8 mouse cellular contexts compared by ENCODE assay signal in the genomic region with DNA sequence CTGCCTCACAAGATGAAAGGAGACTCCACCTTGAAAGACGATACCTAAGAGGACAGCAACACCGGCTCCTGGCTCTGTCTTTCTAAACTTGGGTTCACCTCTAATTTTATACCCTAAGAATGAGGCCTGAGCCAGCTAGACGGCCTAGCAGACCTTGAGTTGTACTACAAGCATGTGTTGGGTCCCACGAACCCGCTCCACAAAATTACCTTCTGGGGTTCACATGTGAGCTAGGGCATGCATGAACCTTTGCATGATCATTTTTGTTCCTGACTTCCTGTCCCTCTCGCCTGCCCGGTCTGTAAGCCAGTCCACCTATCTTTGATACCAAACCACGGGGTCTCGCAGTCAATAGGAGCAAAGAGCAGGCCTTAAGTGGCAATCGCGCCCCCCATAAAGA. TPM values are rescaled to one million over a fixed set of nuclear protein-coding genes. Genes with fewer than 3 reads are reported as not detected.
A peak's percentile ranks its signal among the peaks of the same experiment; 100 is the strongest.
DNase-seq lines count a peak whose midpoint lies in the region; ATAC-seq and TF ChIP-seq lines count a peak whose summit lies in the region.

No protein-coding gene starts in this region.

- WGBS in kidney, adult 2 months = 4% methylated on average over 11 of the region's 11 CpGs
- 3% methylated on average over 11 of the region's 11 CpGs for WGBS in forebrain, embryonic 14.5 days
- 5% methylated on average over 11 of the region's 11 CpGs for WGBS in macrophage (ENCODE audit: missing documents)

- no peaks in the 10 kb centered on the region for H3K27me3 ChIP-seq in kidney, adult 2 months (replicated peaks; ENCODE audit: control insufficient read depth, insufficient read depth, low read length)
- H3K27me3 ChIP-seq in forebrain, embryonic 14.5 days (replicated peaks; ENCODE audit: control insufficient read depth, insufficient read depth, low read length) = no peaks in the 10 kb centered on the region

- H3K27ac ChIP-seq in kidney, adult 2 months (ENCODE audit: insufficient read depth, low read depth, low read length) = peak overlapping the region; percentile 24; the same call in 1 of the 2 replicates
- peak overlapping the region; percentile 71; the same call in 1 of the 2 replicates for H3K27ac ChIP-seq in forebrain, embryonic 14.5 days (ENCODE audit: low read depth, low read length)
- H3K27ac ChIP-seq in macrophage = peak overlapping the region; percentile 72

- peak overlapping the region; percentile 78 for H3K9ac ChIP-seq in forebrain, embryonic 14.5 days (ENCODE audit: low read length)

- DNase-seq in kidney, adult 2 months = no peak
- no peak for DNase-seq in kidney, postnatal 10 days
- peak; percentile 43 for DNase-seq in R1 (ENCODE audit: low read depth, low spot score)
- peak; percentile 8 for DNase-seq in forebrain, embryonic 14.5 days (ENCODE audit: low spot score)
- no peak for DNase-seq in gastrocnemius, postnatal 14 days
- DNase-seq in spleen, postnatal 14 days (ENCODE audit: low spot score in 2 of 2) = no peak
- no peak for DNase-seq in layer of hippocampus, postnatal 36 days

- ATAC-seq in forebrain, embryonic 14.5 days = no peak

- no peak for TF ChIP-seq POLR2A in kidney, adult 2 months (IDR thresholded peaks at IDR 0.05; ENCODE audit: low read depth, low read length)

- peak overlapping the region; percentile 73 for H3K4me2 ChIP-seq in forebrain, embryonic 14.5 days (ENCODE audit: low read length)

- H3K36me3 ChIP-seq in kidney, adult 2 months (ENCODE audit: control insufficient read depth, insufficient read depth, low read length) = peaks cover 2% of the 10 kb centered on the region; the same call in 1 of the 2 replicates
- H3K36me3 ChIP-seq in forebrain, embryonic 14.5 days (ENCODE audit: control insufficient read depth, insufficient read depth, low read length) = peaks cover 36% of the 10 kb centered on the region
- H3K36me3 ChIP-seq in macrophage (ENCODE audit: inconsistent target) = 0 out of 2 replicates have a peak, but pooled peaks cover 7% of the 10 kb centered on the region

- no peaks in the 10 kb centered on the region for H3K9me3 ChIP-seq in forebrain, embryonic 14.5 days (replicated peaks; ENCODE audit: control insufficient read depth, low read length)

- H3K4me1 ChIP-seq in kidney, adult 2 months (ENCODE audit: control insufficient read depth, insufficient read depth, low read length) = peaks cover 3% of the 10 kb centered on the region; the same call in 1 of the 2 replicates
- H3K4me1 ChIP-seq in forebrain, embryonic 14.5 days (ENCODE audit: control insufficient read depth, insufficient read depth, low read length) = 0 out of 2 replicates have a peak, but pooled peaks cover 7% of the 10 kb centered on the region

- intact Hi-C loops in gastrocnemius, postnatal 14 days (cut with DNase I; ENCODE audit: low total_unique reads) = no loop called here

- peaks cover 44% of the 10 kb centered on the region for H3K79me2 ChIP-seq in macrophage (ENCODE audit: inconsistent target)

- H3K4me3 ChIP-seq in kidney, adult 2 months (ENCODE audit: insufficient read depth, low read depth, low read length) = peak overlapping the region; percentile 82
- peak overlapping the region; percentile 72 for H3K4me3 ChIP-seq in forebrain, embryonic 14.5 days (ENCODE audit: low read depth, low read length)
- peak overlapping the region; percentile 98 for H3K4me3 ChIP-seq in macrophage (ENCODE audit: inconsistent target)

- TF ChIP-seq CTCF in kidney, adult 2 months (conservative IDR thresholded peaks at IDR 0.05; ENCODE audit: insufficient read depth, insufficient read length, low read depth, low read length) = no peak

RNA-seq across cellular contexts. Expression of a gene that starts 0.7 kb away (rescaled TPM):
- 45.1 and 88.3 TPM in 2 replicates for polyA plus RNA-seq in kidney, adult 2 months (2012; rRNA removed)
- polyA plus RNA-seq in forebrain, embryonic 14.5 days (2014; fragmentation: Nextera tagmentation; extraction: Ambion mirVana) = 359 and 434 TPM in 2 replicates
- total RNA-seq in macrophage (2018; cell fraction: chromatin; rRNA removed) = 1 to 10 TPM in 2 of 26 experiments, not detected in 24; 1.1 to 2.2 TPM
- total RNA-seq in macrophage (2018; cell fraction: cytosol; rRNA removed) = 10 to 100 TPM; 11.9 to 36.9 (median 23.0) TPM
- 10 to 100 TPM in 1 of 26 experiments, 1 to 10 TPM in 18, under 1 TPM in 1, not detected in 6; 0.86 to 10.7 (median 6.8) TPM for total RNA-seq in macrophage (2018; cell fraction: nucleus; rRNA removed)
- polyA plus RNA-seq in macrophage (2018) = 6.1 to 48.7 TPM (median 16.9 TPM) in 3 replicates
- total RNA-seq in gastrocnemius, postnatal 14 days (2021) = 10 to 100 TPM; 19.9 to 21.9 TPM
- 100 to 1,000 TPM; 123 to 125 TPM for total RNA-seq in layer of hippocampus, postnatal 36 days (2021)

RNA-seq across cellular contexts. Expression of a gene that starts 0.9 kb away (rescaled TPM):
- 158 and 178 TPM in 2 replicates for polyA plus RNA-seq in kidney, adult 2 months (2012; rRNA removed)
- polyA plus RNA-seq in forebrain, embryonic 14.5 days (2014; fragmentation: Nextera tagmentation; extraction: Ambion mirVana) = 391 and 476 TPM in 2 replicates
- total RNA-seq in macrophage (2018; cell fraction: chromatin; rRNA removed) = 10 to 100 TPM in 2 of 26 experiments, 1 to 10 TPM in 23, under 1 TPM in 1; 0.94 to 11.8 (median 3.8) TPM
- total RNA-seq in macrophage (2018; cell fraction: cytosol; rRNA removed) = 10 to 100 TPM; 20.5 to 44.0 (median 32.1) TPM
- total RNA-seq in macrophage (2018; cell fraction: nucleus; rRNA removed) = 10 to 100 TPM in 5 of 26 experiments, 1 to 10 TPM in 21; 2.0 to 17.3 (median 5.8) TPM
- 32.9 to 71.2 TPM (median 46.6 TPM) in 3 replicates for polyA plus RNA-seq in macrophage (2018)
- 10 to 100 TPM; 18.2 to 20.6 TPM for total RNA-seq in gastrocnemius, postnatal 14 days (2021)
- 10 to 100 TPM; 56.9 to 82.9 TPM for total RNA-seq in layer of hippocampus, postnatal 36 days (2021)

RNA-seq across cellular contexts. Expression of a gene that starts 11.3 kb away (rescaled TPM):
- 380 and 386 TPM in 2 replicates for polyA plus RNA-seq in kidney, adult 2 months (2012; rRNA removed)
- 107 and 124 TPM in 2 replicates for polyA plus RNA-seq in forebrain, embryonic 14.5 days (2014; fragmentation: Nextera tagmentation; extraction: Ambion mirVana)
- 10 to 100 TPM in 6 of 26 experiments, 1 to 10 TPM in 20; 2.0 to 78.8 (median 7.5) TPM for total RNA-seq in macrophage (2018; cell fraction: chromatin; rRNA removed)
- total RNA-seq in macrophage (2018; cell fraction: cytosol; rRNA removed) = 100 to 1,000 TPM; 248 to 370 (median 280) TPM
- 10 to 100 TPM; 15.2 to 72.6 (median 28.7) TPM for total RNA-seq in macrophage (2018; cell fraction: nucleus; rRNA removed)
- 187 to 466 TPM (median 286 TPM) in 3 replicates for polyA plus RNA-seq in macrophage (2018)
- total RNA-seq in gastrocnemius, postnatal 14 days (2021) = 100 to 1,000 TPM; 541 to 581 TPM
- 10 to 100 TPM; 77.8 to 91.6 TPM for total RNA-seq in layer of hippocampus, postnatal 36 days (2021)

RNA-seq across cellular contexts. Expression of a gene that starts 28.5 kb away (rescaled TPM):
- 19.1 and 24.6 TPM in 2 replicates for polyA plus RNA-seq in kidney, adult 2 months (2012; rRNA removed)
- 89.6 and 109 TPM in 2 replicates for polyA plus RNA-seq in forebrain, embryonic 14.5 days (2014; fragmentation: Nextera tagmentation; extraction: Ambion mirVana)
- 1,000 to 10,000 TPM in 5 of 26 experiments, 100 to 1,000 TPM in 21; 283 to 1,525 (median 521) TPM for total RNA-seq in macrophage (2018; cell fraction: chromatin; rRNA removed)
- 100 to 1,000 TPM in 2 of 26 experiments, 10 to 100 TPM in 24; 36.8 to 131 (median 64.0) TPM for total RNA-seq in macrophage (2018; cell fraction: cytosol; rRNA removed)
- total RNA-seq in macrophage (2018; cell fraction: nucleus; rRNA removed) = 100 to 1,000 TPM; 114 to 746 (median 249) TPM
- 47.8 to 52.5 TPM (median 51.8 TPM) in 3 replicates for polyA plus RNA-seq in macrophage (2018)
- total RNA-seq in gastrocnemius, postnatal 14 days (2021) = 100 to 1,000 TPM; 120 to 123 TPM
- 100 to 1,000 TPM; 217 to 221 TPM for total RNA-seq in layer of hippocampus, postnatal 36 days (2021)

Comparison
In these comparisons a context has a peak if more than half of its experiments do, and no peak if none do; other contexts are left out.
1. DNase-seq: peak in R1 (single experiment) and forebrain, embryonic 14.5 days (single experiment); none in kidney, adult 2 months (single experiment), kidney, postnatal 10 days (single experiment), gastrocnemius, postnatal 14 days (single experiment), spleen, postnatal 14 days (0 of 2) and layer of hippocampus, postnatal 36 days (0 of 2).
2. Peak in every context shown above with its lines, with median percentiles within 50 percentile points of each other: H3K27ac ChIP-seq and H3K4me3 ChIP-seq.